Mouse (Mus musculus) neural tube, embryonic 12.5 days (tissue): ENCODE results near the gene Foxp1. TPM values are rescaled to one million over a fixed set of nuclear protein-coding genes. Genes with fewer than 3 reads are reported as not detected.

Source experiments
- ATAC-seq: fragments of 200-750 bp; cut with Nextera tagmentation; 2 replicates; pipeline ENCODE4 v1.8.0; 2017; ENCODE audit warnings: low read depth, mild to moderate bottlenecking, moderate TSS enrichment, moderate library complexity; ENCODE audit not compliant: low FRiP score
- H3K27ac ChIP-seq: fragments of 300-500 bp; sonication (generic); 2 replicates; pipeline ENCODE4 v1.5.1; 2016
- H3K27me3 ChIP-seq: fragments of 300-500 bp; sonication (generic); replicated peaks from 2 replicates; pipeline ENCODE4 v1.6.1; 2016; ENCODE audit warnings: mild to moderate bottlenecking
- H3K36me3 ChIP-seq: fragments of 300-500 bp; sonication (generic); 2 replicates; pipeline ENCODE4 v1.6.1; 2016; ENCODE audit warnings: mild to moderate bottlenecking
- H3K4me1 ChIP-seq: fragments of 300-500 bp; sonication (generic); 2 replicates; pipeline ENCODE4 v1.6.1; 2016
- H3K4me2 ChIP-seq: fragments of 300-500 bp; sonication (generic); replicated peaks from 2 replicates; pipeline ENCODE4 v1.6.1; 2016; ENCODE audit warnings: mild to moderate bottlenecking
- H3K4me3 ChIP-seq: fragments of 300-500 bp; sonication (generic); 2 replicates; pipeline ENCODE4 v1.5.1; 2016
- H3K9ac ChIP-seq: fragments of 300-500 bp; sonication (generic); 2 replicates; pipeline ENCODE4 v1.6.1; 2016; ENCODE audit warnings: mild to moderate bottlenecking
- H3K9me3 ChIP-seq: fragments of 300-500 bp; sonication (generic); 2 replicates; pipeline ENCODE4 v1.6.1; 2016; ENCODE audit warnings: mild to moderate bottlenecking
- WGBS: fragments of 180-500 bp; shearing (Covaris S2); methylation state at CpG from one replicate; pipeline ENCODE4 v1.1.7; 2016; 5-methylcytosine and 5-hydroxymethylcytosine counted together
- polyA plus RNA-seq: library from polyadenylated mRNA; unstranded; fragments of >200 nt; fragmentation: Nextera tagmentation; extraction: Ambion mirVana; gene quantifications from 2 replicates; pipeline ENCODE4 v1.2.1, GENCODE M21; 2016

Foxp1 gene
- polyA plus RNA-seq, 1 experiment from 2014 or later = 91.8 TPM

GRCm38 (mm10) chr6:98977806-98978205 lies 544.7 kb downstream of the Foxp1 start:
- 94% methylated on average over 4 of the region's 4 CpGs for WGBS
- no peak for ATAC-seq

GRCm38 (mm10) chr6:98975918-98976317 lies 546.6 kb downstream of the Foxp1 start:
- Histone ChIP-seq H3K27ac (no peak overlapping the region), H3K36me3 (peaks cover 24% of the 10 kb centered on the region), H3K9ac (no peak overlapping the region), H3K4me1 (no peaks in the 10 kb centered on the region), H3K4me3 (no peak overlapping the region), H3K4me2 (no peak overlapping the region), H3K27me3 (no peaks in the 10 kb centered on the region), H3K9me3 (no peaks in the 10 kb centered on the region)
- no peak for ATAC-seq
- WGBS = 96% methylated on average over 6 of the region's 6 CpGs

More at GRCm38 (mm10) chr6:98977806-98978205, 544.7 kb downstream of the Foxp1 start:
- H3K36me3 ChIP-seq = peaks cover 24% of the 10 kb centered on the region
- no peaks in the 10 kb centered on the region for H3K9me3 ChIP-seq
- no peaks in the 10 kb centered on the region for H3K27me3 ChIP-seq
- no peak overlapping the region for H3K4me2 ChIP-seq
- no peaks in the 10 kb centered on the region for H3K4me1 ChIP-seq
- no peak overlapping the region for H3K9ac ChIP-seq
- H3K4me3 ChIP-seq = no peak overlapping the region
- no peak overlapping the region for H3K27ac ChIP-seq

GRCm38 (mm10) chr6:98973433-98973832 lies 549.1 kb downstream of the Foxp1 start:
- Histone ChIP-seq H3K9me3 (no peaks in the 10 kb centered on the region), H3K4me2 (no peak overlapping the region), H3K4me3 (no peak overlapping the region), H3K36me3 (peaks cover 24% of the 10 kb centered on the region), H3K27me3 (no peaks in the 10 kb centered on the region), H3K27ac (no peak overlapping the region), H3K9ac (no peak overlapping the region), H3K4me1 (no peaks in the 10 kb centered on the region)
- WGBS = 79% methylated on average over 5 of the region's 5 CpGs
- ATAC-seq = no peak

- ATAC-seq = no peak
- Histone ChIP-seq H3K4me3 (no peak overlapping the region), H3K36me3 (peaks cover 22% of the 10 kb centered on the region), H3K4me2 (no peak overlapping the region), H3K9ac (no peak overlapping the region), H3K27ac (no peak overlapping the region), H3K9me3 (no peaks in the 10 kb centered on the region), H3K4me1 (0 out of 2 replicates have a peak, but pooled peaks cover 4% of the 10 kb centered on the region), H3K27me3 (no peaks in the 10 kb centered on the region)
- 58% methylated on average over 7 of the region's 7 CpGs for WGBS
Observed at GRCm38 (mm10) chr6:98972404-98972803, 550.1 kb downstream of the Foxp1 start.

GRCm38 (mm10) chr6:98959333-98959732 lies 563.2 kb downstream of the Foxp1 start:
- H3K9me3 ChIP-seq = no peaks in the 10 kb centered on the region
- H3K4me3 ChIP-seq = no peak overlapping the region
- no peak overlapping the region for H3K27ac ChIP-seq
- H3K4me1 ChIP-seq = peaks cover 13% of the 10 kb centered on the region; the same call in 1 of the 2 replicates
- no peaks in the 10 kb centered on the region for H3K27me3 ChIP-seq
- peaks cover 6% of the 10 kb centered on the region; the same call in 1 of the 2 replicates for H3K36me3 ChIP-seq
- H3K4me2 ChIP-seq = no peak overlapping the region
- 83% methylated on average over 6 of the region's 6 CpGs for WGBS
- no peak for ATAC-seq
- no peak overlapping the region for H3K9ac ChIP-seq

- H3K4me3 ChIP-seq = no peak overlapping the region
- H3K9ac ChIP-seq = no peak overlapping the region
- H3K27ac ChIP-seq = no peak overlapping the region
- H3K4me1 ChIP-seq = peaks cover 15% of the 10 kb centered on the region; the same call in 1 of the 2 replicates
- WGBS = 85% methylated on average over 9 of the region's 9 CpGs
- H3K9me3 ChIP-seq = no peaks in the 10 kb centered on the region
- no peak for ATAC-seq
- peaks cover 11% of the 10 kb centered on the region; the same call in 1 of the 2 replicates for H3K36me3 ChIP-seq
- H3K4me2 ChIP-seq = no peak overlapping the region
- no peaks in the 10 kb centered on the region for H3K27me3 ChIP-seq
Observed at GRCm38 (mm10) chr6:98956522-98957169, 565.9 kb downstream of the Foxp1 start.

- H3K36me3 ChIP-seq = peaks cover 8% of the 10 kb centered on the region; the same call in 1 of the 2 replicates
- no peaks in the 10 kb centered on the region for H3K27me3 ChIP-seq
- no peak overlapping the region for H3K9ac ChIP-seq
- H3K27ac ChIP-seq = no peak overlapping the region
- peaks cover 21% of the 10 kb centered on the region; the same call in 1 of the 2 replicates for H3K4me1 ChIP-seq
- H3K9me3 ChIP-seq = no peaks in the 10 kb centered on the region
- 83% methylated on average over 6 of the region's 6 CpGs for WGBS
- ATAC-seq = no peak
- no peak overlapping the region for H3K4me2 ChIP-seq
- no peak overlapping the region for H3K4me3 ChIP-seq
Observed at GRCm38 (mm10) chr6:98955706-98956105, 566.8 kb downstream of the Foxp1 start.

- no peak overlapping the region for H3K4me3 ChIP-seq
- no peak overlapping the region for H3K9ac ChIP-seq
- peaks cover 8% of the 10 kb centered on the region; the same call in 1 of the 2 replicates for H3K36me3 ChIP-seq
- 92% methylated on average over 5 of the region's 5 CpGs for WGBS
- peaks cover 28% of the 10 kb centered on the region for H3K4me1 ChIP-seq
- no peaks in the 10 kb centered on the region for H3K27me3 ChIP-seq
- no peak overlapping the region for H3K4me2 ChIP-seq
- no peak for ATAC-seq
- H3K27ac ChIP-seq = no peak overlapping the region
- H3K9me3 ChIP-seq = no peaks in the 10 kb centered on the region
Observed at GRCm38 (mm10) chr6:98954439-98954838, 568.1 kb downstream of the Foxp1 start.

GRCm38 (mm10) chr6:98949703-98950191 lies 572.8 kb downstream of the Foxp1 start:
- peaks cover 30% of the 10 kb centered on the region for H3K4me1 ChIP-seq
- no peak for ATAC-seq
- no peaks in the 10 kb centered on the region for H3K27me3 ChIP-seq
- H3K4me3 ChIP-seq = no peak overlapping the region
- no peak overlapping the region for H3K27ac ChIP-seq
- peaks cover 16% of the 10 kb centered on the region for H3K36me3 ChIP-seq
- 29% methylated on average over 6 of the region's 6 CpGs for WGBS
- no peaks in the 10 kb centered on the region for H3K9me3 ChIP-seq
- 0 out of 2 replicates have a peak overlapping the region, but pooled peaks have one; percentile 10 for H3K9ac ChIP-seq
- H3K4me2 ChIP-seq = no peak overlapping the region

- H3K9ac ChIP-seq = no peak overlapping the region
- H3K4me1 ChIP-seq = peaks cover 30% of the 10 kb centered on the region
- H3K4me2 ChIP-seq = no peak overlapping the region
- no peak overlapping the region for H3K27ac ChIP-seq
- H3K27me3 ChIP-seq = no peaks in the 10 kb centered on the region
- H3K36me3 ChIP-seq = peaks cover 16% of the 10 kb centered on the region
- ATAC-seq = no peak
- 72% methylated on average over 7 of the region's 7 CpGs for WGBS
- H3K4me3 ChIP-seq = no peak overlapping the region
- H3K9me3 ChIP-seq = no peaks in the 10 kb centered on the region
Observed at GRCm38 (mm10) chr6:98949286-98949685, 573.2 kb downstream of the Foxp1 start.

GRCm38 (mm10) chr6:98948153-98949141 lies 574.1 kb downstream of the Foxp1 start:
- no peak overlapping the region for H3K4me3 ChIP-seq
- H3K4me2 ChIP-seq = no peak overlapping the region
- peaks cover 16% of the 10 kb centered on the region for H3K36me3 ChIP-seq
- no peak overlapping the region for H3K9ac ChIP-seq
- 62% methylated on average over 21 of the region's 21 CpGs for WGBS
- peaks cover 28% of the 10 kb centered on the region for H3K4me1 ChIP-seq
- no peaks in the 10 kb centered on the region for H3K27me3 ChIP-seq
- H3K27ac ChIP-seq = no peak overlapping the region
- no peaks in the 10 kb centered on the region for H3K9me3 ChIP-seq
- 0 out of 2 replicates have a peak, but pooled peaks have one; percentile 33 for ATAC-seq
